Mouse (Mus musculus) erythroid progenitor cell, adult 5-6 weeks (primary cell): ENCODE results near the gene Oas2. TPM values are rescaled to one million over a fixed set of nuclear protein-coding genes. Genes with fewer than 3 reads are reported as not detected.

Experiments
- ATAC-seq: replicated peaks from 2 replicates; pipeline ENCODE4 v1.8.0; 2016; ENCODE audit warnings: moderate number of reproducible peaks, mild to moderate bottlenecking, moderate TSS enrichment, inconsistent platforms; ENCODE audit not compliant: poor library complexity, low FRiP score, severe bottlenecking
- total RNA-seq, 2 experiments: library from RNA; stranded (forward) in 1 of 2; stranded (reverse) in 1 of 2; fragments of 150-400 nt in 1 of 2; fragments of 186-747, 209-891 nt in 1 of 2; gene quantifications; 2 replicates each; pipeline versions ENCODE4 v1.2.3 to v1.2.4; 2015 to 2017; ENCODE audit warnings: low replicate concordance in 2 of 2

Oas2 gene
- total RNA-seq, 2 experiments from 2014 or later: 3.5 to 5.0 TPM

DNA sequence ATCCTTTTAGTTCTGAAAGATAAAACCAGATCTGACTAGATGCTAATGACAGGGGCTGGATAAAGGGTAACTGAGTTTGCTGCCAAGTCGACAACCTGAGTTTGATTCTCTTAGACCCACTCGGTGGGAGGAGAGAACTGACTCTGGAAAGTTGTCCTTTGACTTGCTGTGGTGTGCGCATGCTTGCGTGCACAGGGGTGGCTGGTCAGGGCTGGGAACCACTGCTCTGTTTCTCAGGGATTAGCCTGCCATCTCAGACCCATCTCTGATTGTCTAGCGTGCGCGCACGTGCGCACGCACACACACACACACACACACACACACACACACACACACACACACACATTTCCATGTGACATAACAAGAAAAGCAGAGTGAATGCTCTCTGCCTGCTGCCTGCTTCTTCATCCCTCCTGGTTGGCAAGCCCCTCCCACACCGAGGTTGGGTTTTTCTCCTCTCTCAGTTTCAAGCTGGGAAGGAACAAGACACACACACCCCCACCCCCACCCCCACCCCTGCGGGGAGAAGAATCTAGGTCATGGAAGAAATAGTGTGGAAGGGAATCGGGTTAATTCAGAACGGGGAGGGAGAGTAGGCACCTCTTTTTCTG lies 15.2 kb downstream of the Oas2 start:
- ATAC-seq: no peak

DNA sequence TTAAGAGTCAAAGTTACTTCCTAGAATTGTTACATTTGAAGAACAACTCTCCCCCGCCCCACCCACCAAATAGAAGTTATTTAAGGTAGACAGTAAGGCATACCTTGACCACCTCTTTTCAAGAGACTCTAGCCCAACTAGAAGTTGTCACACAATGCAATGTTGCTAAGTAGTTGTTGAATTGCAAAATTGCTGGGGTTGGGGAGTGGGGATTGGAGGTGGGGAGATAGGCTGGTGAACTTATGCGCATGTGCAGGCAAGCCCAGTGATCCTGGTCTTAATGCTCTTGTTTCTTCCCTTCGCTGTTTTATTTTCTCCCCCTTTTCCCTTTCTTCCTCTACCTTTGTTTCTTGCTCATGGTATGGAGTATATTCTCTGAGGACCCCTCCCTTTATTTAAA lies 16.0 kb downstream of the Oas2 start:
- no peak for ATAC-seq

DNA sequence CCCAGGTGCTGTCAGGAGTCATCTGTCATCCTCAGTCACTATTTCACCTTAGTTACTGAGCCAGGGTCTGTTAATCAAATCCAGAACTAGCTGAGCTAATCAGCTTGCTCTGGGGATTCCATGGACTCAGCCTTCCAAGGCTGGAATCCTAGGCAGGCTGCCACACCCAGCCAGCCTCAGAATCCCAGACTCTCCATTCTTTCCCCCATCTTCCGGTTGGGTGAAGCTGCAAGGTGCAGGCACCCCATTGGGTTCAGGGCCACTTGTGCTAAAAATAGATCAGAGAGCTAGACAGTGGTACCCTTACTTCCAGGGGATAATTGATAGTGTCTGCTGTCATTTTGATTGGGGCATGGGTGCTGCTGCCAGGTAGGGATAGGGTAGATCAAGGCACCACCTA lies 16.9 kb downstream of the Oas2 start:
- ATAC-seq: no peak

- ATAC-seq: no peak
Measured at GRCm38 (mm10) chr5:120729319-120729718, 20.3 kb downstream of the Oas2 start.

GRCm38 (mm10) chr5:120725811-120726455 lies 23.7 kb downstream of the Oas2 start:
- ATAC-seq: no peak

- ATAC-seq: no peak
Measured at GRCm38 (mm10) chr5:120721005-120721404, 28.6 kb downstream of the Oas2 start.

- ATAC-seq: no peak
Measured at GRCm38 (mm10) chr5:120718600-120719378, 30.9 kb downstream of the Oas2 start.

GRCm38 (mm10) chr5:120717136-120717535 lies 32.5 kb downstream of the Oas2 start:
- no peak for ATAC-seq

GRCm38 (mm10) chr5:120714314-120714713 lies 35.3 kb downstream of the Oas2 start:
- no peak for ATAC-seq

DNA sequence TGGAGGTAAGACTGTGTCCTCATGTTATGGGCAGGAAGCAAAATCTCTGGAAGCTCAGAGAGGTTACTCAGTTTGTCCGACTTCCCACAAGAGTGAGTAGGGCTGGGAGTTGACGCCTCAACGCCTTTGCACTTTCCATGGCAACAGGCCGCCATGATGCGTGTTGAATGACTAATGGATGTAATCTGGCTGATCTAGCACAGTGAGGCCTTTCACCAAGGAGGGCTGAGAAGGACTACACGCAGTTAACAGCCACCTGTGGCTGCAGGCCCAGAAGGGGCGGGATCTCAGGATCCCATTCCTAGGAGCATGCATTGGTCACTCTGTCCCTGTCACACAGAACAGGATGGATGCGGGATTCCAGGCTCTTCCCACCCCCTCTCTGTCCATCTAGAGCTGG lies 36.9 kb downstream of the Oas2 start:
- no peak for ATAC-seq

- no peak for ATAC-seq
Measured at GRCm38 (mm10) chr5:120711827-120712226, 37.8 kb downstream of the Oas2 start, which contains the start of gene Dtx1. Gene Dtx1, minus strand, starts transcription at chr5:120711927.

- no peak for ATAC-seq
Measured at GRCm38 (mm10) chr5:120711416-120711815, 38.2 kb downstream of the Oas2 start.

GRCm38 (mm10) chr5:120710826-120711248 lies 38.8 kb downstream of the Oas2 start:
- no peak for ATAC-seq

DNA sequence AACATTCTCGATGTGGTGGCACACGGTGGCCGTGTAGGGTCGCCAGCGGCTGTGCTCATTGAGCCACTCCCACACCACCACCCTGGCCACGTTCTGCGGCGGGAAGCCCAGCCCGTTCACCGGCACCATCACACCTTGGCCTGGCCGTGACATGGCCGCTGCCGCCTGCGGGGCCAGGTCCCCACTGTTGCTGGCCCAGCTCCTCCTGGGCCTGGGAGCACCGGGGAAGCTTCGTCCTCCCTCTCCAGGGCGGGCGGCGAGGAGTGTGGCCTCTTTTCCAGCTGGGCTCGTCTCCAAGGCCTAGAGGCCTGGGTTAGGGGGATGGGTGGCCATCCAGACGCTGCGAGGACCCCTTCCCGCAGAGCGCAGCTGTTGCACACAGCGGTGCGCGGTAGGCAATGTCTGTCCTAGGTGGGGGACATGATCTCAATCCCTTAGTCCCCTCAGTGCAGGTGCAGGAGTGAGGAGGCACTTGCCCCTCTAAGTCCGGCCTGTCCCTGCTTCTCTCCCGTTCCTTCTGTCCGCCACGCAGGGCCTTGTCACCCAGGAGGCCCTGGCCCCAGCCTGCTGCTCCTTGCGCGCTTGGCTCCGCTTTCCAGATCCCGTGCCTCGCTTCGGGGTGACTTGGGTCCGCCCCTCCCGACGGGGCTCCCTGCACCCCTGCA lies 39.4 kb downstream of the Oas2 start:
- ATAC-seq: no peak

GRCm38 (mm10) chr5:120706976-120707375 lies 42.7 kb downstream of the Oas2 start:
- no peak for ATAC-seq

GRCm38 (mm10) chr5:120706541-120706940 lies 43.1 kb downstream of the Oas2 start:
- no peak for ATAC-seq

DNA sequence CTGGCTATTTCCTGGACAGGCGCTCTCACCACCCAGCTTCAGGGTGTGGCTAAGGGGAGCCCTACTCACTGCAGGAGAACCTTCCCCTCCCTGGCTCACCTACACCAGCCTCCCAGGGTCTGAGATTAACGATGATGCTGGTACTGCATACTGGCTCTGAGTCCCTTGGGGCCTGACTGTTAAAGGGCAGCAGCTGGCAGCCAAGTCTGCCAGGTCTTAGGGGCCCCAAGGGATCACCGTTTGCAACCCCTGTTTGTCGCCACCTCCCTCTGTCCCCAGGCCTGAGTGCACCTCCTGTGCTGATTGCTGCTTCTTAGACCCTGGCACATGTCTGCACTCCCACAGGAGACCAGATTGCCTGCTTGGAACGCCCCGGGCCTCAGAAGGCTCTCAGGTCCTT lies 45.2 kb downstream of the Oas2 start:
- ATAC-seq: no peak

DNA sequence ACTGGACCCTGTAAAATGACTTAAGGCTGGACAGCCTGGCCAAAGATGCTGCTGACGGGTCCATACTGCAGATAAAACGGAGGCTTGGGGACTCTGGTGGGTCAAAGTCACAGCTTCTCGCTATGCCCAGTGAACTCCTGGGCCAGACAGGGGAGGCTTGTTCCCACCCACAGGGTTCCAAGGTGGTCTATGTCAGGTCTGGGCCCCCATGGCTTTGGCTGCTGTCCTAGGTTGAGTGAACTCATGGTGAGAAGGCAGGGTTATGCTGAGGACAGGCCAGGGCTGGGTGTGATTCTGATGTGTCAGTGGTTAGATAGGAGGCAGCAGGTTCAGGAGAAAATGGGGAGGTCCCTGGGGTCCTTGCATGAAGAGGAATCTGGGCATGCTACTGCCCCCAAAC lies 46.0 kb downstream of the Oas2 start:
- no peak for ATAC-seq

DNA sequence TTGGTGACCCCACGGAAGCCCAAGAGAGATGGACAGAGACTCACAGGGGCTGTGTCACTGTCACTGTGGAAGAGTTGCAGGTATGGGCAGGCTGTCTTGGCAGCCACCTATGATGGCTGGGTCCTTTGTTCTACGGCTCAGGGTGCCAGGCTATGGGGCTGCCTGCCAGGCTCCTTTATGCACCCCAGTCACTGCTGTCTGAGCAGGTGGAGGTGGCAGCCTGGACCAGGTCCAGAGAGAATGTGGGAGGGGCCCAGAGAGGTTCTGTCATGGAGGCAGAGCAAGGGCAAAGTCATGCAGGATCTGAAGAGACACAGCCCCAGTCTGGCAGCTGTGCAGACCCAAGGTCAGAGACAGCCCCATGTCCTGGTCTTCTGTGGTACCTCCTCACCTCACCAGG lies 46.7 kb downstream of the Oas2 start:
- ATAC-seq: no peak

DNA sequence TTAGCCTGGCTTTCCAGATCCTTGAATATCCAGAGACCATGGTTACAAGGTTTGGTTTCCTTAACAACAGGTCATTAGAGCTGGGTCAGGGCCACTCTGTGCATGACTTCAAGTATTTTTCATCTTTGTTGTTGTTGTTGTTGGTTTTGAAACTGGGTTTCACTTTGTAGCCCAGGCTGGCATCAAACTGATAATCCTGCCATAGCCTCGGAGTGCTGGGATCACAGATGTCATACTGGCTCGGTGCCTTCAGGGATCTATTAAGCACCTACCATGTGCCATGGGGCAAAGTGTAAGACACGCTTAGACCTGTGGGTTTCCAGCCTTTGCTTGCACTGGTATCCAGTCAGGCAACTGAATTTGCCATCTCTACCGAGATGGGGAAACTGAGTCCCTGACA lies 47.2 kb downstream of the Oas2 start:
- no peak for ATAC-seq
